Mouse (Mus musculus) neural tube, embryonic 14.5 days (tissue): Measurements from ENCODE around the gene Olfr1193. TPM values are rescaled to one million over a fixed set of nuclear protein-coding genes. Genes with fewer than 3 reads are reported as not detected.
"Not testable (repeated sequence)": the region's sequence is repeated elsewhere in the genome, so short reads cannot be mapped to it uniquely, and the experiment has no call there.

Experiments used
- ATAC-seq: fragments of 200-750 bp; cut with Nextera tagmentation; 2 replicates; pipeline ENCODE4 v1.8.0; 2017; ENCODE audit warnings: low read depth, mild to moderate bottlenecking, moderate TSS enrichment, moderate library complexity
- H3K27ac ChIP-seq: fragments of 300-500 bp; sonication (generic); 2 replicates; pipeline ENCODE4 v1.5.1; 2014; ENCODE audit warnings: low read depth, mild to moderate bottlenecking, control low read depth, low read length, moderate library complexity, mixed read lengths
- H3K27me3 ChIP-seq: fragments of 300-500 bp; sonication (generic); 2 replicates; pipeline ENCODE4 v1.6.1; 2014; ENCODE audit warnings: low read length; ENCODE audit not compliant: control insufficient read depth, insufficient read depth
- H3K36me3 ChIP-seq: fragments of 300-500 bp; sonication (generic); 2 replicates; pipeline ENCODE4 v1.6.1; 2014; ENCODE audit warnings: low read length, mixed read lengths; ENCODE audit not compliant: control insufficient read depth, insufficient read depth
- H3K4me1 ChIP-seq: fragments of 300-500 bp; sonication (generic); 2 replicates; pipeline ENCODE4 v1.6.1; 2014; ENCODE audit warnings: low read length; ENCODE audit not compliant: control insufficient read depth, insufficient read depth
- H3K4me2 ChIP-seq: fragments of 300-500 bp; sonication (generic); 2 replicates; pipeline ENCODE4 v1.6.1; 2014; ENCODE audit warnings: mild to moderate bottlenecking, low read depth, low read length, control low read depth
- H3K4me3 ChIP-seq: fragments of 300-500 bp; sonication (generic); 2 replicates; pipeline ENCODE4 v1.5.1; 2014; ENCODE audit warnings: low read depth, low read length, control low read depth, mixed read lengths
- H3K9ac ChIP-seq: fragments of 300-500 bp; sonication (generic); replicated peaks from 2 replicates; pipeline ENCODE4 v1.6.1; 2014; ENCODE audit warnings: low read depth, mild to moderate bottlenecking, control low read depth, low read length, mixed read lengths
- H3K9me3 ChIP-seq: fragments of 300-500 bp; sonication (generic); 2 replicates; pipeline ENCODE4 v1.6.1; 2016; ENCODE audit warnings: low read length; ENCODE audit not compliant: control insufficient read depth
- WGBS: fragments of 180-500 bp; shearing (Covaris S2); extraction: QIAGEN DNeasy Blood & Tissue Kit; methylation state at CpG from one replicate; pipeline ENCODE4 v1.1.7; 2014; 5-methylcytosine and 5-hydroxymethylcytosine counted together
- polyA plus RNA-seq: library from polyadenylated mRNA; unstranded; fragments of >200 nt; fragmentation: Nextera tagmentation; extraction: Ambion mirVana; gene quantifications from 2 replicates; pipeline ENCODE4 v1.2.1, GENCODE M21; 2014

Olfr1193 gene
- polyA plus RNA-seq: not detected in 2 replicates

GRCm38 (mm10) chr2:88675328-88675727 lies at the start of gene Olfr1193:
Gene Olfr1193 (plus strand): TSS chr2:88675628.
- not testable (repeated sequence) for H3K9me3 ChIP-seq, H3K4me1 ChIP-seq, H3K27ac ChIP-seq, H3K27me3 ChIP-seq, H3K9ac ChIP-seq, ATAC-seq, H3K4me2 ChIP-seq, H3K4me3 ChIP-seq, H3K36me3 ChIP-seq

GRCm38 (mm10) chr2:88640242-88640641 lies 35.2 kb upstream of the Olfr1193 start, which contains the start of gene Olfr1191-ps1:
Gene Olfr1191-ps1 (plus strand): TSS chr2:88640542.
- H3K36me3 ChIP-seq, H3K4me1 ChIP-seq, ATAC-seq, H3K4me3 ChIP-seq, H3K27ac ChIP-seq, H3K9ac ChIP-seq, H3K27me3 ChIP-seq, H3K9me3 ChIP-seq, H3K4me2 ChIP-seq: not testable (repeated sequence)
- 92% methylated on average over 1 of the region's 1 CpGs for WGBS

- Histone ChIP-seq H3K4me3 (no peak within 1 kb of the TSS), H3K27ac (no peak within 1 kb of the TSS), H3K9me3 (no peaks in the 10 kb centered on the region), H3K9ac (no peak within 1 kb of the TSS), H3K4me2 (no peak within 1 kb of the TSS), H3K36me3 (no peaks in the 10 kb centered on the region), H3K4me1 (no peaks in the 10 kb centered on the region), H3K27me3 (no peaks in the 10 kb centered on the region)
- no peak for ATAC-seq
- 50% methylated on average over 1 of the region's 1 CpGs for WGBS
Measured at GRCm38 (mm10) chr2:88648209-88648608, 27.2 kb upstream of the Olfr1193 start, which contains the start of gene Olfr1192-ps1. Gene Olfr1192-ps1 (plus strand): TSS chr2:88648509.

- H3K9me3 ChIP-seq: no peaks in the 10 kb centered on the region
- H3K36me3 ChIP-seq: no peaks in the 10 kb centered on the region
- H3K4me3 ChIP-seq: no peak within 1 kb of the TSS
- H3K4me1 ChIP-seq: no peaks in the 10 kb centered on the region
- H3K9ac ChIP-seq: no peak within 1 kb of the TSS
- H3K27me3 ChIP-seq: no peaks in the 10 kb centered on the region
- H3K4me2 ChIP-seq: no peak within 1 kb of the TSS
- no peak for ATAC-seq
- no peak within 1 kb of the TSS for H3K27ac ChIP-seq
Measured at GRCm38 (mm10) chr2:88689087-88689486, 13.7 kb downstream of the Olfr1193 start, which contains the start of gene Olfr1195. Gene Olfr1195 (minus strand): TSS chr2:88689187.

GRCm38 (mm10) chr2:88704497-88704896 lies 29.1 kb downstream of the Olfr1193 start, which contains the start of gene Olfr1196:
Gene Olfr1196 (minus strand): TSS chr2:88704597.
- Histone ChIP-seq H3K9me3 (no peaks in the 10 kb centered on the region), H3K4me3 (no peak within 1 kb of the TSS), H3K4me1 (no peaks in the 10 kb centered on the region), H3K4me2 (no peak within 1 kb of the TSS), H3K9ac (no peak within 1 kb of the TSS), H3K36me3 (no peaks in the 10 kb centered on the region), H3K27me3 (no peaks in the 10 kb centered on the region), H3K27ac (no peak within 1 kb of the TSS)
- 88% methylated on average over 2 of the region's 2 CpGs for WGBS
- ATAC-seq: no peak

Other genes with a start within 250 kb of the Olfr1193 start
- gene Olfr1181, start 249.5 kb upstream of the Olfr1193 start, polyA plus RNA-seq: not detected in 2 replicates
- gene Gm13757, start 226.5 kb upstream of the Olfr1193 start, polyA plus RNA-seq: not detected in 2 replicates
- gene Olfr1183, start 220.8 kb upstream of the Olfr1193 start, polyA plus RNA-seq: not detected in 2 replicates
- gene Olfr1184, start 192.0 kb upstream of the Olfr1193 start, polyA plus RNA-seq: not detected in 2 replicates
- gene Olfr1185-ps1, start 182.3 kb upstream of the Olfr1193 start, polyA plus RNA-seq: not detected in 2 replicates
- gene Olfr1186, start 157.1 kb upstream of the Olfr1193 start, polyA plus RNA-seq: not detected in 2 replicates
- not detected in 2 replicates for gene Olfr1188, start 118.7 kb upstream of the Olfr1193 start, polyA plus RNA-seq
- gene Olfr1189, start 89.2 kb upstream of the Olfr1193 start, polyA plus RNA-seq: not detected in 2 replicates
- not detected in 2 replicates for gene Olfr1191-ps1, start 35.1 kb upstream of the Olfr1193 start, polyA plus RNA-seq
- gene Olfr1192-ps1, start 27.1 kb upstream of the Olfr1193 start, polyA plus RNA-seq: not detected in 2 replicates
- gene Olfr1195, start 13.6 kb downstream of the Olfr1193 start, polyA plus RNA-seq: not detected in 2 replicates
- not detected in 2 replicates for gene Olfr1196, start 29.0 kb downstream of the Olfr1193 start, polyA plus RNA-seq
- not detected in 2 replicates for gene Olfr1197, start 56.7 kb downstream of the Olfr1193 start, polyA plus RNA-seq
- gene Olfr1198, start 75.7 kb downstream of the Olfr1193 start, polyA plus RNA-seq: not detected in 2 replicates
- gene Olfr1199, start 84.8 kb downstream of the Olfr1193 start, polyA plus RNA-seq: not detected in 2 replicates
- not detected in 2 replicates for gene Olfr1200, start 94.9 kb downstream of the Olfr1193 start, polyA plus RNA-seq
- not detected in 2 replicates for gene Olfr1201, start 117.4 kb downstream of the Olfr1193 start, polyA plus RNA-seq
- 0.05 TPM in 1 of 2 replicates, not detected in the other for gene Olfr1202, start 138.9 kb downstream of the Olfr1193 start, polyA plus RNA-seq
- gene Olfr1205, start 154.1 kb downstream of the Olfr1193 start, polyA plus RNA-seq: not detected in 2 replicates
- gene Olfr1204, start 173.7 kb downstream of the Olfr1193 start, polyA plus RNA-seq: not detected in 2 replicates
- gene Olfr1206, start 187.6 kb downstream of the Olfr1193 start, polyA plus RNA-seq: not detected in 2 replicates
- gene Olfr1208, start 226.7 kb downstream of the Olfr1193 start, polyA plus RNA-seq: not detected in 2 replicates
- not detected in 2 replicates for gene Olfr1209, start 239.5 kb downstream of the Olfr1193 start, polyA plus RNA-seq